Mouse (Mus musculus): ENCODE data around the gene Dhx32. TPM values are rescaled to one million over a fixed set of nuclear protein-coding genes. Genes with fewer than 3 reads are reported as not detected.

The Dhx32 gene
- polyA plus RNA-seq, 1 experiment from 2014 or later, result 36.8 TPM

- no peaks in the 10 kb centered on the region for H3K4me1 ChIP-seq
- H3K9ac ChIP-seq, result no peak overlapping the region
- H3K4me2 ChIP-seq (replicated peaks), result no peak overlapping the region
- no peak for ATAC-seq (ENCODE audit: low FRiP score, low read depth)
- no peak overlapping the region for H3K4me3 ChIP-seq
- H3K27me3 ChIP-seq (replicated peaks), result no peaks in the 10 kb centered on the region
- H3K36me3 ChIP-seq, result peaks cover 38% of the 10 kb centered on the region
- no peak overlapping the region for H3K27ac ChIP-seq
- WGBS, result 92% methylated on average over 1 of the region's 1 CpGs
- H3K9me3 ChIP-seq, result no peaks in the 10 kb centered on the region
Measured at GRCm38 (mm10) chr7:133744209-133744608, 38.3 kb downstream of the Dhx32 start.

- Histone ChIP-seq H3K9me3 (no peaks in the 10 kb centered on the region), H3K9ac (no peak overlapping the region), H3K27me3 (replicated peaks) (no peaks in the 10 kb centered on the region), H3K27ac (no peak overlapping the region), H3K4me3 (no peak overlapping the region), H3K4me2 (replicated peaks) (no peak overlapping the region), H3K4me1 (no peaks in the 10 kb centered on the region), H3K36me3 (peaks cover 35% of the 10 kb centered on the region)
- ATAC-seq (ENCODE audit: low FRiP score, low read depth), result no peak
- 81% methylated on average over 4 of the region's 4 CpGs for WGBS
Measured at GRCm38 (mm10) chr7:133743611-133744010, 38.9 kb downstream of the Dhx32 start.

GRCm38 (mm10) chr7:133742530-133743325 lies 39.8 kb downstream of the Dhx32 start:
- Histone ChIP-seq H3K36me3 (peaks cover 26% of the 10 kb centered on the region), H3K4me1 (no peaks in the 10 kb centered on the region), H3K4me2 (replicated peaks) (no peak overlapping the region), H3K4me3 (no peak overlapping the region), H3K27me3 (replicated peaks) (no peaks in the 10 kb centered on the region), H3K9me3 (no peaks in the 10 kb centered on the region), H3K9ac (no peak overlapping the region), H3K27ac (no peak overlapping the region)
- ATAC-seq (ENCODE audit: low FRiP score, low read depth), result no peak
- 95% methylated on average over 12 of the region's 12 CpGs for WGBS

- Histone ChIP-seq H3K27ac (no peak overlapping the region), H3K9me3 (no peaks in the 10 kb centered on the region), H3K4me3 (no peak overlapping the region), H3K4me2 (replicated peaks) (no peak overlapping the region), H3K36me3 (peaks cover 18% of the 10 kb centered on the region), H3K27me3 (replicated peaks) (no peaks in the 10 kb centered on the region), H3K4me1 (no peaks in the 10 kb centered on the region), H3K9ac (no peak overlapping the region)
- WGBS, result 94% methylated on average over 7 of the region's 7 CpGs
- no peak for ATAC-seq (ENCODE audit: low FRiP score, low read depth)
Measured at GRCm38 (mm10) chr7:133740558-133740957, 42.0 kb downstream of the Dhx32 start.

- 80% methylated on average over 4 of the region's 4 CpGs for WGBS
- Histone ChIP-seq H3K27me3 (replicated peaks) (no peaks in the 10 kb centered on the region), H3K36me3 (peaks cover 30% of the 10 kb centered on the region; the same call in 1 of the 2 replicates), H3K4me2 (replicated peaks) (no peak overlapping the region), H3K27ac (no peak overlapping the region), H3K9me3 (no peaks in the 10 kb centered on the region), H3K4me3 (no peak overlapping the region), H3K4me1 (no peaks in the 10 kb centered on the region), H3K9ac (no peak overlapping the region)
- ATAC-seq (ENCODE audit: low FRiP score, low read depth), result no peak
Measured at GRCm38 (mm10) chr7:133731971-133732645, 50.4 kb downstream of the Dhx32 start.

- Histone ChIP-seq H3K9ac (no peak overlapping the region), H3K27me3 (replicated peaks) (no peaks in the 10 kb centered on the region), H3K4me1 (no peaks in the 10 kb centered on the region), H3K36me3 (peaks cover 34% of the 10 kb centered on the region; the same call in 1 of the 2 replicates), H3K9me3 (no peaks in the 10 kb centered on the region), H3K4me2 (replicated peaks) (no peak overlapping the region), H3K27ac (no peak overlapping the region), H3K4me3 (no peak overlapping the region)
- ATAC-seq (ENCODE audit: low FRiP score, low read depth), result no peak
- WGBS, result 88% methylated on average over 11 of the region's 11 CpGs
Measured at GRCm38 (mm10) chr7:133730324-133731191, 52.0 kb downstream of the Dhx32 start.

- Histone ChIP-seq H3K4me3 (no peak overlapping the region), H3K4me2 (replicated peaks) (no peak overlapping the region), H3K27me3 (replicated peaks) (no peaks in the 10 kb centered on the region), H3K36me3 (peaks cover 40% of the 10 kb centered on the region; the same call in 1 of the 2 replicates), H3K9me3 (no peaks in the 10 kb centered on the region), H3K4me1 (no peaks in the 10 kb centered on the region), H3K9ac (no peak overlapping the region), H3K27ac (no peak overlapping the region)
- WGBS, result 79% methylated on average over 5 of the region's 5 CpGs
- no peak for ATAC-seq (ENCODE audit: low FRiP score, low read depth)
Measured at GRCm38 (mm10) chr7:133729351-133729750, 53.2 kb downstream of the Dhx32 start.

GRCm38 (mm10) chr7:133727027-133727426 lies 55.5 kb downstream of the Dhx32 start:
- no peaks in the 10 kb centered on the region for H3K4me1 ChIP-seq
- peaks cover 42% of the 10 kb centered on the region for H3K36me3 ChIP-seq
- 85% methylated on average over 6 of the region's 6 CpGs for WGBS
- H3K9me3 ChIP-seq, result no peaks in the 10 kb centered on the region
- H3K27me3 ChIP-seq (replicated peaks), result no peaks in the 10 kb centered on the region
- no peak for ATAC-seq (ENCODE audit: low FRiP score, low read depth)
- H3K4me2 ChIP-seq (replicated peaks), result no peak overlapping the region
- no peak overlapping the region for H3K4me3 ChIP-seq
- no peak overlapping the region for H3K9ac ChIP-seq
- H3K27ac ChIP-seq, result no peak overlapping the region

- no peaks in the 10 kb centered on the region for H3K4me1 ChIP-seq
- no peak overlapping the region for H3K4me2 ChIP-seq (replicated peaks)
- ATAC-seq (ENCODE audit: low FRiP score, low read depth), result no peak
- peaks cover 52% of the 10 kb centered on the region for H3K36me3 ChIP-seq
- no peak overlapping the region for H3K9ac ChIP-seq
- WGBS, result 89% methylated on average over 10 of the region's 10 CpGs
- H3K27ac ChIP-seq, result no peak overlapping the region
- no peak overlapping the region for H3K4me3 ChIP-seq
- no peaks in the 10 kb centered on the region for H3K9me3 ChIP-seq
- no peaks in the 10 kb centered on the region for H3K27me3 ChIP-seq (replicated peaks)
Measured at GRCm38 (mm10) chr7:133725571-133725970, 57.0 kb downstream of the Dhx32 start.

- no peaks in the 10 kb centered on the region for H3K4me1 ChIP-seq
- no peak overlapping the region for H3K27ac ChIP-seq
- H3K9me3 ChIP-seq, result no peaks in the 10 kb centered on the region
- H3K27me3 ChIP-seq (replicated peaks), result no peaks in the 10 kb centered on the region
- 86% methylated on average over 10 of the region's 10 CpGs for WGBS
- ATAC-seq (ENCODE audit: low FRiP score, low read depth), result no peak
- H3K4me3 ChIP-seq, result no peak overlapping the region
- H3K36me3 ChIP-seq, result peaks cover 59% of the 10 kb centered on the region
- H3K4me2 ChIP-seq (replicated peaks), result no peak overlapping the region
- H3K9ac ChIP-seq, result no peak overlapping the region
Measured at GRCm38 (mm10) chr7:133724844-133725243, 57.7 kb downstream of the Dhx32 start.

- H3K27ac ChIP-seq, result no peak overlapping the region
- H3K36me3 ChIP-seq, result peaks cover 93% of the 10 kb centered on the region
- no peak overlapping the region for H3K9ac ChIP-seq
- no peak for ATAC-seq (ENCODE audit: low FRiP score, low read depth)
- no peaks in the 10 kb centered on the region for H3K27me3 ChIP-seq (replicated peaks)
- no peak overlapping the region for H3K4me3 ChIP-seq
- H3K4me2 ChIP-seq (replicated peaks), result no peak overlapping the region
- H3K9me3 ChIP-seq, result no peaks in the 10 kb centered on the region
- no peaks in the 10 kb centered on the region for H3K4me1 ChIP-seq
- 80% methylated on average over 11 of the region's 11 CpGs for WGBS
Measured at GRCm38 (mm10) chr7:133720616-133721015, 61.9 kb downstream of the Dhx32 start.

- H3K4me3 ChIP-seq, result no peak overlapping the region
- 95% methylated on average over 1 of the region's 1 CpGs for WGBS
- H3K27ac ChIP-seq, result no peak overlapping the region
- no peaks in the 10 kb centered on the region for H3K4me1 ChIP-seq
- H3K9me3 ChIP-seq, result no peaks in the 10 kb centered on the region
- H3K36me3 ChIP-seq, result peaks cover 99% of the 10 kb centered on the region
- H3K4me2 ChIP-seq (replicated peaks), result no peak overlapping the region
- no peak for ATAC-seq (ENCODE audit: low FRiP score, low read depth)
- no peak overlapping the region for H3K9ac ChIP-seq
- no peaks in the 10 kb centered on the region for H3K27me3 ChIP-seq (replicated peaks)
Measured at GRCm38 (mm10) chr7:133718580-133718979, 63.9 kb downstream of the Dhx32 start.

All from neural tube, embryonic 12.5 days (tissue).